Mouse (Mus musculus) neural tube, embryonic 13.5 days (tissue): ENCODE measurements around the gene Camk1g. TPM values are rescaled to one million over a fixed set of nuclear protein-coding genes. Genes with fewer than 3 reads are reported as not detected.

Experiments
- ATAC-seq: fragments of 200-750 bp; cut with Nextera tagmentation; 2 replicates; pipeline ENCODE4 v1.8.0; 2017; ENCODE audit warnings: low read depth, mild to moderate bottlenecking, moderate TSS enrichment, moderate library complexity
- H3K27ac ChIP-seq: fragments of 300-500 bp; sonication (generic); replicated peaks from 2 replicates; pipeline ENCODE4 v1.5.1; 2015; ENCODE audit warnings: moderate library complexity, mild to moderate bottlenecking, inconsistent platforms
- H3K27me3 ChIP-seq: fragments of 300-500 bp; sonication (generic); 2 replicates; pipeline ENCODE4 v1.6.1; 2015; ENCODE audit warnings: mild to moderate bottlenecking, inconsistent platforms
- H3K36me3 ChIP-seq: fragments of 300-500 bp; sonication (generic); 2 replicates; pipeline ENCODE4 v1.6.1; 2015; ENCODE audit warnings: mild to moderate bottlenecking, inconsistent platforms
- H3K4me1 ChIP-seq: fragments of 300-500 bp; sonication (generic); replicated peaks from 2 replicates; pipeline ENCODE4 v1.6.1; 2015; ENCODE audit warnings: inconsistent platforms
- H3K4me2 ChIP-seq: fragments of 300-500 bp; sonication (generic); 2 replicates; pipeline ENCODE4 v1.6.1; 2015; ENCODE audit warnings: inconsistent platforms, mild to moderate bottlenecking, moderate library complexity
- H3K4me3 ChIP-seq: fragments of 300-500 bp; sonication (generic); 2 replicates; pipeline ENCODE4 v1.5.1; 2015; ENCODE audit warnings: mild to moderate bottlenecking, inconsistent platforms
- H3K9ac ChIP-seq: fragments of 300-500 bp; sonication (generic); 2 replicates; pipeline ENCODE4 v1.6.1; 2015; ENCODE audit warnings: moderate library complexity, mild to moderate bottlenecking, inconsistent platforms
- H3K9me3 ChIP-seq: fragments of 300-500 bp; sonication (generic); 2 replicates; pipeline ENCODE4 v1.6.1; 2016; ENCODE audit warnings: inconsistent platforms
- WGBS: fragments of 180-500 bp; shearing (Covaris S2); methylation state at CpG from one replicate; pipeline ENCODE4 v1.1.7; 2015; 5-methylcytosine and 5-hydroxymethylcytosine counted together
- polyA plus RNA-seq: library from polyadenylated mRNA; unstranded; fragments of >200 nt; fragmentation: Nextera tagmentation; extraction: Ambion mirVana; gene quantifications from 2 replicates; pipeline ENCODE4 v1.2.1, GENCODE M21; 2015

The Camk1g gene
- polyA plus RNA-seq, 1 experiment from 2014 or later: 34.3 TPM

GRCm38 (mm10) chr1:193343853-193344252 is 26.2 kb downstream of the Camk1g start:
- H3K9me3 ChIP-seq: no peaks in the 10 kb centered on the region
- no peaks in the 10 kb centered on the region for H3K4me1 ChIP-seq
- no peak overlapping the region for H3K4me3 ChIP-seq
- no peak for ATAC-seq
- no peaks in the 10 kb centered on the region for H3K27me3 ChIP-seq
- no peak overlapping the region for H3K27ac ChIP-seq
- 76% methylated on average over 4 of the region's 4 CpGs for WGBS
- peaks cover 21% of the 10 kb centered on the region for H3K36me3 ChIP-seq
- no peak overlapping the region for H3K4me2 ChIP-seq
- H3K9ac ChIP-seq: no peak overlapping the region

- H3K4me2 ChIP-seq: no peak overlapping the region
- H3K27me3 ChIP-seq: no peaks in the 10 kb centered on the region
- no peak for ATAC-seq
- H3K9ac ChIP-seq: no peak overlapping the region
- H3K4me1 ChIP-seq: peaks cover 10% of the 10 kb centered on the region; the same call in 1 of the 2 replicates
- H3K4me3 ChIP-seq: no peak overlapping the region
- no peak overlapping the region for H3K27ac ChIP-seq
- H3K9me3 ChIP-seq: no peaks in the 10 kb centered on the region
- H3K36me3 ChIP-seq: peaks cover 9% of the 10 kb centered on the region; the same call in 1 of the 2 replicates
- 91% methylated on average over 5 of the region's 5 CpGs for WGBS
Observed at GRCm38 (mm10) chr1:193342198-193342946, 27.7 kb downstream of the Camk1g start.

- Histone ChIP-seq H3K27me3 (no peaks in the 10 kb centered on the region), H3K4me3 (no peak overlapping the region), H3K36me3 (no peaks in the 10 kb centered on the region), H3K9me3 (no peaks in the 10 kb centered on the region), H3K27ac (peak overlapping the region; percentile 39), H3K4me2 (no peak overlapping the region), H3K4me1 (peaks cover 21% of the 10 kb centered on the region), H3K9ac (peak overlapping the region; percentile 31; the same call in 1 of the 2 replicates)
- WGBS: 87% methylated on average over 9 of the region's 9 CpGs
- 0 out of 2 replicates have a peak, but pooled peaks have one; percentile 13 for ATAC-seq
Observed at GRCm38 (mm10) chr1:193338363-193338995, 31.6 kb downstream of the Camk1g start.

- no peak overlapping the region for H3K9ac ChIP-seq
- no peak for ATAC-seq
- 64% methylated on average over 4 of the region's 4 CpGs for WGBS
- H3K36me3 ChIP-seq: no peaks in the 10 kb centered on the region
- H3K27ac ChIP-seq: peak overlapping the region; percentile 39; the same call in 1 of the 2 replicates
- no peak overlapping the region for H3K4me2 ChIP-seq
- peaks cover 21% of the 10 kb centered on the region for H3K4me1 ChIP-seq
- no peak overlapping the region for H3K4me3 ChIP-seq
- no peaks in the 10 kb centered on the region for H3K27me3 ChIP-seq
- no peaks in the 10 kb centered on the region for H3K9me3 ChIP-seq
Observed at GRCm38 (mm10) chr1:193337787-193338310, 32.2 kb downstream of the Camk1g start.

GRCm38 (mm10) chr1:193337018-193337321 is 33.1 kb downstream of the Camk1g start:
- Histone ChIP-seq H3K4me1 (peaks cover 21% of the 10 kb centered on the region), H3K9me3 (no peaks in the 10 kb centered on the region), H3K27ac (no peak overlapping the region), H3K27me3 (no peaks in the 10 kb centered on the region), H3K4me2 (no peak overlapping the region), H3K9ac (no peak overlapping the region), H3K4me3 (no peak overlapping the region), H3K36me3 (no peaks in the 10 kb centered on the region)
- WGBS: 84% methylated on average over 9 of the region's 9 CpGs
- ATAC-seq: no peak

- ATAC-seq: no peak
- H3K4me2 ChIP-seq: no peak overlapping the region
- H3K9me3 ChIP-seq: no peaks in the 10 kb centered on the region
- peaks cover 21% of the 10 kb centered on the region for H3K4me1 ChIP-seq
- no peak overlapping the region for H3K4me3 ChIP-seq
- no peak overlapping the region for H3K27ac ChIP-seq
- no peaks in the 10 kb centered on the region for H3K27me3 ChIP-seq
- no peak overlapping the region for H3K9ac ChIP-seq
- no peaks in the 10 kb centered on the region for H3K36me3 ChIP-seq
- 81% methylated on average over 7 of the region's 7 CpGs for WGBS
Observed at GRCm38 (mm10) chr1:193336122-193337017, 33.7 kb downstream of the Camk1g start.

- ATAC-seq: no peak
- Histone ChIP-seq H3K27ac (no peak overlapping the region), H3K4me1 (peaks cover 27% of the 10 kb centered on the region), H3K4me2 (no peak overlapping the region), H3K9ac (no peak overlapping the region), H3K27me3 (no peaks in the 10 kb centered on the region), H3K4me3 (no peak overlapping the region), H3K9me3 (no peaks in the 10 kb centered on the region), H3K36me3 (no peaks in the 10 kb centered on the region)
- 73% methylated on average over 6 of the region's 6 CpGs for WGBS
Observed at GRCm38 (mm10) chr1:193334546-193334945, 35.6 kb downstream of the Camk1g start.

- ATAC-seq: no peak
- Histone ChIP-seq H3K27me3 (no peaks in the 10 kb centered on the region), H3K9ac (no peak overlapping the region), H3K4me2 (no peak overlapping the region), H3K27ac (no peak overlapping the region), H3K9me3 (no peaks in the 10 kb centered on the region), H3K4me1 (peaks cover 26% of the 10 kb centered on the region), H3K36me3 (no peaks in the 10 kb centered on the region), H3K4me3 (no peak overlapping the region)
- WGBS: 84% methylated on average over 3 of the region's 3 CpGs
Observed at GRCm38 (mm10) chr1:193333776-193334175, 36.3 kb downstream of the Camk1g start.

GRCm38 (mm10) chr1:193332671-193333070 is 37.4 kb downstream of the Camk1g start:
- no peak overlapping the region for H3K9ac ChIP-seq
- WGBS: 80% methylated on average over 1 of the region's 1 CpGs
- H3K4me1 ChIP-seq: peaks cover 17% of the 10 kb centered on the region
- no peaks in the 10 kb centered on the region for H3K27me3 ChIP-seq
- H3K27ac ChIP-seq: no peak overlapping the region
- H3K36me3 ChIP-seq: no peaks in the 10 kb centered on the region
- no peak overlapping the region for H3K4me3 ChIP-seq
- ATAC-seq: no peak
- H3K4me2 ChIP-seq: no peak overlapping the region
- H3K9me3 ChIP-seq: no peaks in the 10 kb centered on the region

GRCm38 (mm10) chr1:193332018-193332417 is 38.1 kb downstream of the Camk1g start:
- Histone ChIP-seq H3K9me3 (no peaks in the 10 kb centered on the region), H3K4me2 (no peak overlapping the region), H3K27ac (no peak overlapping the region), H3K4me1 (peaks cover 22% of the 10 kb centered on the region), H3K27me3 (no peaks in the 10 kb centered on the region), H3K9ac (no peak overlapping the region), H3K4me3 (no peak overlapping the region), H3K36me3 (no peaks in the 10 kb centered on the region)
- 88% methylated on average over 13 of the region's 13 CpGs for WGBS
- no peak for ATAC-seq

GRCm38 (mm10) chr1:193330626-193331025 is 39.5 kb downstream of the Camk1g start:
- Histone ChIP-seq H3K9me3 (no peaks in the 10 kb centered on the region), H3K27ac (no peak overlapping the region), H3K36me3 (no peaks in the 10 kb centered on the region), H3K4me3 (no peak overlapping the region), H3K9ac (no peak overlapping the region), H3K27me3 (no peaks in the 10 kb centered on the region), H3K4me2 (no peak overlapping the region), H3K4me1 (peaks cover 26% of the 10 kb centered on the region)
- 0 out of 2 replicates have a peak, but pooled peaks have one; percentile 1 for ATAC-seq
- WGBS: 87% methylated on average over 7 of the region's 7 CpGs

- H3K9me3 ChIP-seq: no peaks in the 10 kb centered on the region
- 40% methylated on average over 10 of the region's 10 CpGs for WGBS
- ATAC-seq: peak; percentile 89
Observed at GRCm38 (mm10) chr1:193330172-193330571, 39.9 kb downstream of the Camk1g start.

More at GRCm38 (mm10) chr1:193330172-193330571, 39.9 kb downstream of the Camk1g start:
- Histone ChIP-seq H3K4me2 (no peak overlapping the region), H3K4me1 (peaks cover 26% of the 10 kb centered on the region), H3K27me3 (no peaks in the 10 kb centered on the region), H3K9ac (no peak overlapping the region), H3K36me3 (no peaks in the 10 kb centered on the region), H3K4me3 (no peak overlapping the region), H3K27ac (no peak overlapping the region)
